Mouse (Mus musculus): ENCODE data around the gene Gab2.

The Gab2 gene

GRCm38 (mm10) chr7:97324342-97324741 is 243.0 kb downstream of the Gab2 start:
- DNase-seq: no peak

GRCm38 (mm10) chr7:97325156-97325985 is 244.0 kb downstream of the Gab2 start:
- no peak for DNase-seq

GRCm38 (mm10) chr7:97327376-97327775 is 246.0 kb downstream of the Gab2 start:
- DNase-seq: no peak

- DNase-seq: no peak
Measured at GRCm38 (mm10) chr7:97328891-97329588, 247.7 kb downstream of the Gab2 start.

GRCm38 (mm10) chr7:97329676-97330075 is 248.3 kb downstream of the Gab2 start:
- no peak for DNase-seq

GRCm38 (mm10) chr7:97330931-97331645 is 249.7 kb downstream of the Gab2 start:
- no peak for DNase-seq

- peak; percentile 95 to 97 for DNase-seq
Measured at GRCm38 (mm10) chr7:97331726-97332666, 250.6 kb downstream of the Gab2 start, which contains the start of the genes Usp35 and Kctd21. Usp35 (minus strand) TSS chr7:97332020. Kctd21 (plus strand) TSS chr7:97332327.

- no peak for DNase-seq
Measured at GRCm38 (mm10) chr7:97332667-97333041, 251.3 kb downstream of the Gab2 start.

GRCm38 (mm10) chr7:97333113-97333898 is 251.9 kb downstream of the Gab2 start:
- no peak for DNase-seq

GRCm38 (mm10) chr7:97334406-97334805 is 253.0 kb downstream of the Gab2 start:
- DNase-seq: no peak

GRCm38 (mm10) chr7:97336678-97337077 is 255.3 kb downstream of the Gab2 start:
- DNase-seq: no peak

- no peak for DNase-seq
Measured at GRCm38 (mm10) chr7:97338593-97338992, 257.2 kb downstream of the Gab2 start.

- no peak for DNase-seq
Measured at GRCm38 (mm10) chr7:97339623-97340022, 258.2 kb downstream of the Gab2 start.

GRCm38 (mm10) chr7:97340907-97341849 is 259.8 kb downstream of the Gab2 start:
- DNase-seq: peak; percentile 36 to 56

GRCm38 (mm10) chr7:97342961-97343360 is 261.6 kb downstream of the Gab2 start:
- DNase-seq: no peak

- no peak for DNase-seq
Measured at GRCm38 (mm10) chr7:97344655-97345054, 263.3 kb downstream of the Gab2 start.

- peak in 1 of 2 experiments; percentile 30 for DNase-seq
Measured at GRCm38 (mm10) chr7:97345229-97345871, 264.0 kb downstream of the Gab2 start.

GRCm38 (mm10) chr7:97346111-97346821 is 264.9 kb downstream of the Gab2 start:
- DNase-seq: no peak

- no peak for DNase-seq
Measured at GRCm38 (mm10) chr7:97346822-97347166, 265.4 kb downstream of the Gab2 start.

All from kidney, postnatal 36 days (tissue).